Mouse (Mus musculus) embryo, embryonic 11.5 days (tissue): ENCODE measurements around the gene Pde7b.
A peak's percentile ranks its signal among the peaks of the same experiment; 100 is the strongest.

ENCODE experiments used
- DNase-seq: peaks from one replicate; pipeline ENCODE4 v3.0.0-alpha.2; 2012; ENCODE audit warnings: low read depth, low spot score

Gene Pde7b

DNA sequence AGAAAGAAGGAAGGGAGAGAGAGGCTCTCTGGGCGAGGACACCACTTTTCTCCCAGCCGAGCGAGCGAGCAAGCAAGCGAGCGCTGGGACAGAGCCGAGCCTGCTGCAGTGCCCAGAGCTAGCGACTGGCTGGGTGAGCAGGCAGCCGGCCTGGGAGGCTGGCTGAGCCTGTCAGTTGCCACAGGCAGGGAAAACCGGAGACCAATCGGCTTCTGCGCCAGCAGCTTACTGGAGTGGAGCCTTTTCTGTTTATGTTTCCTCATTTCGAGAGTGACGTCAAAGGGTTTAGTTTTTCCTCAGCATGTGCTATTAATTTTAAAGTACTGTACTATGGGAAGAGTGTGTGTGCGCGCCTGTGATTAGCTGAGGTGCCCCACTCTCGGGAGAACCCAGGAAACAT is at the start of gene Pde7b:
Gene Pde7b, minus strand, starts transcription at position 173 of the 400 bp plus-strand sequence.
- DNase-seq: peak; percentile 55

- no peak for DNase-seq
These were observed 47.2 kb upstream of the Pde7b start for GRCm38 (mm10) chr10:20772056-20772455.

DNA sequence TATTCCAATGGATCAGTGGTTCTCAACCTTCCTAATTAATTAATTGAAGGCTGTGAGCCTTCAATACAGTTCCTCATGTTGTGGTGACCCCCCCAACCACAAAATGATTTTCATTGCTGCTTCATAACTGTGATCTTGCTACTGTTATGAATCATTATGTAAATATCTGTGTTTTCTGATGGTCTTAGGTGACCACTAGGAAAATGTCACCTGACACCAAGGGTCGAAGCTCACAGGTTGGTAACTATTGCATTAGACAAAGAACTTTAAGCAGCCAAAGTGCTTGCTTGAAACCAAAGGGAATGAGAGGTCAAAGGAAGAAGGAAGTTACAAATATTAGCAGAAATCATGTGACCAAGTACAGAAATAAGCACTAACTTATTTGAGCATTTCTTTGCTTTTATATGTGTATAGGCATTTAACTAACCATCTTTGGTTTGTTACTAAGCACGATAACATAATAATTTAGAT is 45.6 kb upstream of the Pde7b start:
- no peak for DNase-seq

GRCm38 (mm10) chr10:20769557-20770417 is 44.9 kb upstream of the Pde7b start:
- no peak for DNase-seq

DNA sequence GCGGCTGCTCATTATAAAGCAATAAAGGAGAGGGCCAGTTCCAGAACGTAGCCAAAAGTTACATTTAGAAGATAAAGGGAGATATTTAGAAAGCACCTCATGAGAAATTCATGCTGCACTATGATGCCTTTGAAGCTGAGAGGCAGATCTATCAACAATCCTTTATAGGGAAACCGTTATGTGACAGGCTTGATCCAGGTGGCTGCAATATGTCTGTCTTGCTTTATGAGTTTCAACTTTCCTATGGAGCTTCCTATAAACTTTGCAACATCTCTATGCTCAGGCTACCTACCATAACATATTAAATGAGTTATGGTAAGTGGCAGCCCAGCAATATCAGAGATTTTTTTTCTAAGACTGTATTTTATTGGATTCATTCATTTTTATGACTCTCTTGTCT is 39.5 kb upstream of the Pde7b start:
- no peak for DNase-seq

- DNase-seq: no peak
These were observed 34.1 kb upstream of the Pde7b start for GRCm38 (mm10) chr10:20758939-20759338.

GRCm38 (mm10) chr10:20758259-20758658 is 33.4 kb upstream of the Pde7b start:
- no peak for DNase-seq

- DNase-seq: no peak
These were observed 31.3 kb upstream of the Pde7b start for GRCm38 (mm10) chr10:20756219-20756618.

GRCm38 (mm10) chr10:20752883-20753282 is 28.0 kb upstream of the Pde7b start:
- DNase-seq: no peak

- DNase-seq: no peak
These were observed 25.9 kb upstream of the Pde7b start for GRCm38 (mm10) chr10:20750642-20751251.

DNA sequence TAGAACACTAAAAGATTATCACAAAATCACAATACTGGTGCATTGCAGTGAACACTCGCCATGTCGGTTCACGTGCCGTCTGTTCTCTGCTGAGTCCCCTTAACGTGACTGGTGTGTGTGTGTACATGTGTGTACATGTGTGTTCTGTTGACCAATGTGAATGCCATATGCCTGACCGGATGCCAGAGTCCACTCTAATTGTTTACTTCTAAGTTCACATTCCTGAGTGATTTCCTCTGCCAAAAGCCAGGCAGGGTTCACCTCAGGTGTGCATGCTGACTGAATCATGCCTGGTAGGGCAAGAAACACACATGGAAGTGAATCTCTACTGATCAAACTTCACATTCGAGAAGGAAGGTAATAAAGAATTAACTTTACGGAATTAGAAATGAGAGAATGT is 24.1 kb upstream of the Pde7b start:
- no peak for DNase-seq

GRCm38 (mm10) chr10:20747229-20747628 is 22.4 kb upstream of the Pde7b start:
- DNase-seq: no peak

- DNase-seq: no peak
These were observed 14.9 kb upstream of the Pde7b start for GRCm38 (mm10) chr10:20739801-20740200.

DNA sequence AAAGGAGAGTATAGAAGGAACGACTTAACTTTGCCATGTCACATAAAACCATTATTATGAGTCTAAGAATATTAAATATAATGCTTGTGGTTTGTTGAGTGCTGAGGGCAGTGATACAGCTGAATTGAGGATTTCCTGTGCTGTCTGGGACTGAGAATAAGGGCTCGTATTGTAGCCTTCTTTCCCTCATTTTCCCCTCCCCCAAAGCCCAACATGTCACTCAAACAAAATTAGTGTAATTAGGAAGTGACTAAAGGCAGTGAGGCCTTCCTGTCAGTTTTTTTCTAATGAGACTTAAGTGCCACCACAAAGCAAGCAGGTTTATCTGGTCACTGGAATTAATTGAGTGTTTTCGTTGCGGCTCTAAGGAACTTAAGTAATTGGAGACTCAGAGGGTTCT is 12.3 kb upstream of the Pde7b start:
- DNase-seq: no peak

DNA sequence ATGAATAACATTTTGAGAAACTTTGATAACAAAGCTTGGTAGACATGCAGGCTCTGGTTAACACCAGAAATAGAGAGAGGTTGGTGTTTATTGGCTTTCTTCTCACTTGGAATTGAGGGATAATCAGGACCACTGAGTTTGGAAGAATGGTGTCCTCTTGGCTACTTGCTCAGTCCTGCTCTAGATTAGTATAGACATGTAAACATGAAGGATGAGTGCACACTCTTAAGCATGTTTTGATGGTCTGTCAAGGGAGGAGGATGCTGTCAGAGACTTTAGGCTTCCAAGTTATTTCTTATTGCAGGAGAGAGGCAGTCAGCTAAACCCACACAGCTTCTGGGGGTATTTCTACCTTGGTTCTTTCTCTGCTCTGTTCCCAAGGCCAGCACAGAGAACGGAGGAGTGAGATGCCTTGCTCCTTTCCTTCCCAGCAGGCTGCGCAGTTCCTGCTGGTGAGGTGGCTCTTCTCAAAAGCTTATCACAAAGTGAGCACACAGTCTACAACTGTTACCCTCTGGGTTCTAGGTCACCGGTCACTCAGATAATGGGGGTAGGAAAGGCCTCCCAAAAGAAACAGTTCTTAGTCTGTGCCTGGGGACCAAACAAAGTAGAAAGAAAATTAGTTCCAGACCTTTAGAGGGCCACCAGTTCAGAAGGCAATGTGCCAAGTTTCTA is 11.0 kb upstream of the Pde7b start:
- DNase-seq: no peak

- no peak for DNase-seq
These were observed 8.7 kb upstream of the Pde7b start for GRCm38 (mm10) chr10:20733576-20733975.

DNA sequence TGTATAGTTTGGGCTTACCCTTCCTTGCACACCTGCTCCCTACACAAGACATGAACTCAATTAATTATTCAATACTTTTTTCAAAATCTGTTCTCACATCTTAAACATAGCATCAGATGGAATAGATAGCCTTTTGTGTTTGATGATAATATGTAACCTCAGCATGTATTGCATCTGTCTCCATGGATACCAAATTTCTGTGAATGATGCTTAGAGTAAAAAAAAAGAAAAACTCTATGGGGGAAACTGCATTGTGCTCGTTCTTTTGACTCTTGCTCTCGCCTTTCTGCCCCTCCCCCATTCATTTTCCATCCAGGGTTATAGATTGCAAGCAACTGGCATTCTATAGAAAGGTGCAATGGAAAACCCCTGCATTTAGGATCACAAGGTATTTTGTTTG is 7.3 kb upstream of the Pde7b start:
- no peak for DNase-seq

DNA sequence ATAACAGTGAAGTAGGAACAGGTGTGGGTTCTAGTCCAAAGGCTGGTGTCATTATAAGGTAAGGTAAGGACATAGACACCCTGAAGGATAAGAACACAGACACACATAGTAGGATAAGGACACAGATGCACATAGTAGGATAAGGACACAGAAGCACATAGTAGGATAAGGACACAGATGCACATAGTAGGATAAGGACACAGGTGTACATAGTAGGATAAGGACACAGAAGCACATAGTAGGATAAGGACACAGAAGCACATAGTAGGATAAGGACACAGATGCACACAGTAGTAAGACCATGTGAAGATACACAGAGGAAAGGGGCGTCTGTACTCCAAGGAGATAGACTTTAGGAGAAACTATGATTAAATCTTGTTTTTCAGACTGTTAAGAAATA is 5.2 kb upstream of the Pde7b start:
- DNase-seq: no peak

DNA sequence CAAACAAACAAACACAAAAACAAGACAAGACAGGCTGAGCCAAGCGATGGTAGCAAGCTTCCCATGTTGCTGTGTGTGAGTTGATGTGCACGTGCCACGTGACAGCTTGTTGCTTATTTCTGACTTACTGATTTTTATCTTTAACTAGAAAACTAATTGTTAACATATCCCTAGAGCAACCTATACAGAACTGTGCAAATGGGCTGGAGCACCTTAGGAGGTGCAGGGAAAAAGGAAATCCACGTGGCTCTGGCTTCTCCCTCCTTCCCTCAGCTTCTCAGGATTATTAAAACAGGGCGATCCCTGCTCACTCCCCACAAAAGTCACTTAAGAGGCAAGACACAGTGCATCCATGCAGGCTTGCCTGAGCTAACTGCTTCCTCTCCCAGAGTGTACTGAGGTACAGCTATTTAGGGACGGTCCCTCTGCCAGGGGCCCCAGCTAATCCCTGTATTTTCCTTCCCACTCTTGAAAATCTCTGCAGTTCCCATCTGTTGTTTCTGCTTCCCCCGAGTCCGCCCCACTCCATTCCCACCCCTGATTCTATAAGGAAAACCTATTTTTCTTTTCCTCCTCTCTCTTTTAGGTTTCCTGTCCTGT is 606 bp upstream of the Pde7b start:
- no peak for DNase-seq

GRCm38 (mm10) chr10:20724451-20724850 is 427 bp downstream of the Pde7b start:
- DNase-seq: no peak

DNA sequence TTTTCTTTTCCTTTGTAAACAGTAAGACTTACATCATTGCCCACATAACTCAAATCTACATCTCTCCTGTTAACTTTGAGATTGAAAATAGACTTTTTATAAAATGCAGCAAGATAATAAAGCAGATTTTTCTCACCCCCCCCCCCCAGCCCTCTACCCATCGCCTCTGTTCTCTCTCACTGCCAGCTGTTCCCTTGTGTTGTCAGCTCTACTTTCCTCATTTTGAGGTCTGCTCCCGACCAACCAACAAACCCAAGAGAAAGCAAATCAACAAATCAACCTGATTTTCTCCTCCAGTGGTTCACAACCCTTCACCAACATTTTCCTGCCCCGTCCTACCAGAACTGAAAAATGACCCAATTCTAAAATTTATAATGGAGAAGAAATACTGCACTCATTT is 916 bp downstream of the Pde7b start:
- no peak for DNase-seq

- no peak for DNase-seq
These were observed 1.4 kb downstream of the Pde7b start for GRCm38 (mm10) chr10:20723521-20723915.
